Mouse (Mus musculus) cerebellum, adult 11-12 months (tissue): ENCODE results near the gene Hspa12b.

Source experiments
- DNase-seq: peaks from one replicate; pipeline ENCODE4 v3.0.0; 2022

Hspa12b gene

GRCm38 (mm10) chr2:131149254-131149578 is 22.1 kb downstream of the Hspa12b start:
- DNase-seq: no peak

- DNase-seq: no peak
These were observed 25.2 kb downstream of the Hspa12b start for GRCm38 (mm10) chr2:131152166-131152730.

- no peak for DNase-seq
These were observed 27.0 kb downstream of the Hspa12b start for GRCm38 (mm10) chr2:131154036-131154435.

DNA sequence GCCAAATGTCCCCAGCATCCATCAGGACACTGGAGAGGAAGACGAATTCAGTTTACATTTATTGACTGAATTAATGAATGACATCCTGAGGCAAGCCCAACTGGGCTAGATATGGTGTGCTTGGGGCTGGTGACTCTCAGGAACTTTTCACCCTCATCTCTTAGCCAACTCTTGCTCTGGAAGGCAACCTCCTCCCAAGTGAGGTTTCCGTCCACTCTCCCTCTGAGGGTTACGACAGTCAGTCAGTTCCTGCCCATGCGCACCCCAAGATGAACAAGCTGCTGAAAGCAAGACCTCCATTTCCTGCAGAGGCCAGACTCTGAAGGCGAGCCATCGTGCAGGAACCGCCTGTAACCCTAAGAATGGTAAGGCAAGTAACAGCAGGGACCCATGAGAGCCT is 29.9 kb downstream of the Hspa12b start:
- no peak for DNase-seq

GRCm38 (mm10) chr2:131159491-131159910 is 32.4 kb downstream of the Hspa12b start:
- DNase-seq: no peak

- peak; percentile 97 for DNase-seq
These were observed 33.0 kb downstream of the Hspa12b start, which contains the start of gene 1700037H04Rik for GRCm38 (mm10) chr2:131159938-131160581. Gene 1700037H04Rik, minus strand, starts transcription at chr2:131160081.

- DNase-seq: no peak
These were observed 33.6 kb downstream of the Hspa12b start for GRCm38 (mm10) chr2:131160671-131161111.

DNA sequence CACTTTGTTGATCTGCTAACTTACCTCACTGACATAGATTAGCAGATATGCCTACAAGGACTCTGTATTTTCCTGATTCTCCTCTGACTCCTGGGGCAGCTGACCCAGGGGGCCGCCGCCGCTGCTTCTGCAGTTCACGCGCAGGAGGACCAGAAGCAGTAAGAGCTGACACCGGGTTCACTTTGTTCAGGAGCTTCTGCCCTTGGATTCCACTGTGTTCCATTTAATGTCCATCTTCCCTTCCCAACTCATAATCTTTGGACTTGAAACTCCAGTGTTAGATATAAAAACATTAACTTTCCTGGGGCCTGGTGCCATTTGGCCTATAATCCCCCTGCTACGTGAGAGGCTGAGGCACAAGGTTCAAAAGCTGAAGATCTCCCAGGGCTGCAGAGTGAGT is 36.8 kb downstream of the Hspa12b start:
- no peak for DNase-seq

GRCm38 (mm10) chr2:131166172-131166571 is 39.1 kb downstream of the Hspa12b start:
- DNase-seq: no peak

- DNase-seq: no peak
These were observed 40.9 kb downstream of the Hspa12b start for GRCm38 (mm10) chr2:131167984-131168383.

- no peak for DNase-seq
These were observed 41.8 kb downstream of the Hspa12b start for GRCm38 (mm10) chr2:131168914-131169313.

DNA sequence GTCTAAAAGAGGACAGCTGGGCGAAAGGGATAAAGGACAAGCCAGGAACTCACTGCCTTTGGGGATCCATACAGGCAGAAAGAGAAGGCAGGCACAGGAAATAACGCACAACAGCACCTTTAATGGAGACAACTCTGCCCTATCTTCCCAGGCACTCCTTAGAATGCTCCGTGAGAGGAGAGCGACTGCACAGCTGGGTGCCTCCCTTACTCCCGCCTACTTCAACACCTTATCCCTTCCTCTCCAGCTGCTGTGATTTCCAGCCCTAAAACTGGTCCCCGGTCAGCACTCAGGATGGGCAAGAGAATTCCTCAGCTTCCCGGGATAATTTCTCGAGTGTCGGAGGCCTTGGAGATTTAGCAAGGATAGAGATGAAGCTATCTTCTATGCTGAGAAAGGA is 43.9 kb downstream of the Hspa12b start:
- DNase-seq: no peak

DNA sequence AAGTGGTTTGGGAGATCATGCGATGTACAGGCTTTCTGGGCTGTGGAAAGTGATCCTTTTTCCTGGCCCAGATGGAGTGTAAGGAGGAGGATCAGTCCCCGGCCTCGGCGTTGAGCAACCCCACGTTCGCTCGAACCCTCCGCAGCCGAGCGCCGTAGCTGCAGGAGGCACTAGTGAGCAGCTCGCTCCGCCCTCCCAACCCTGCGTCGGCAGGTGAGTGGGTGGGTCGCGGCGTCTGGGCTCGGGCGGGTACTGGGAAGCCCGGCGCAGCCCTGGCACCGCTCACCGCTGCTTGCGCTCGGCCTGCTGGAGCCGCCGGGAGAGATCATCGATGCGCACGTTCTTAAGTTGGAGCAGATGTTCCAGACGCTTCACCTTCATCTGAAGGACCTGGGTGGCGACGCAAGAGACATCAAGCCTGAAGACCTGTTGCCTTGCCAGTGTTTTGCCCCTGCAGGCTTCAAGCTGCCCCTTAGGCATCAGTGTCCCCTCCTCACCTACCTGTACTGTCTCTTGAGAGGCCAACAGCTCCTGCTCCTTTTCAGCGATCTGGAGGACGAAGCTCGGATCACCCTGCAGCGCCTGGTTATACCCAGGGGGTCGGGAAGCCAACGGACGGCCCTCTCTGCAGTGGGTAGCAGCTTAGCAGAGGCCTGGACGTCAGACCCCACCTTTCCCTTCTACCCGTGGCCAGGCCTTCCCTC is 44.5 kb downstream of the Hspa12b start:
- peak; percentile 60 for DNase-seq

- no peak for DNase-seq
These were observed 45.2 kb downstream of the Hspa12b start for GRCm38 (mm10) chr2:131172322-131172721.

GRCm38 (mm10) chr2:131174700-131175099 is 47.6 kb downstream of the Hspa12b start:
- DNase-seq: peak; percentile 71

GRCm38 (mm10) chr2:131175286-131175944 is 48.3 kb downstream of the Hspa12b start:
- no peak for DNase-seq

- no peak for DNase-seq
These were observed 48.8 kb downstream of the Hspa12b start for GRCm38 (mm10) chr2:131175945-131176309.

DNA sequence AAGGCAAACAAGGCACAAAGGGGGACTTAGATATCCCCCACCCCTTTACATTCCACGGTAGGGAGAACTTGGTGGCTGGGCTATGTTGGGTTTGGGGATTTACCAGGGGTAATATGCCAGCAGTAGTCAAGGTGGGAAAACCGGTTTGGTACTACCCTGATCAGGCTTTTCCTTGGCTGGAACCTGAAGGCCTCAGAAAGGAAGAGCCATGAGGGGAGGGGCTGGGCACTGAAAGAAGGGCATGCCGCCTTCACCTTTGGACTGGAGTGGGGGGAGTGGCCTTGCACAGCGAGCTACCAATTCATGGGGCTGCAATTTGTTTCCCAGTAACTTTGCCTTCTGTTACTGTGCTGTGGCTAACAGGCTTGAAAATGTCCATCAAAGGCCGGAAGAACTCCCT is 49.4 kb downstream of the Hspa12b start:
- peak; percentile 43 for DNase-seq

GRCm38 (mm10) chr2:131177932-131178331 is 50.9 kb downstream of the Hspa12b start:
- DNase-seq: peak; percentile 54

- DNase-seq: peak; percentile 69
These were observed 51.8 kb downstream of the Hspa12b start for GRCm38 (mm10) chr2:131178828-131179245.

DNA sequence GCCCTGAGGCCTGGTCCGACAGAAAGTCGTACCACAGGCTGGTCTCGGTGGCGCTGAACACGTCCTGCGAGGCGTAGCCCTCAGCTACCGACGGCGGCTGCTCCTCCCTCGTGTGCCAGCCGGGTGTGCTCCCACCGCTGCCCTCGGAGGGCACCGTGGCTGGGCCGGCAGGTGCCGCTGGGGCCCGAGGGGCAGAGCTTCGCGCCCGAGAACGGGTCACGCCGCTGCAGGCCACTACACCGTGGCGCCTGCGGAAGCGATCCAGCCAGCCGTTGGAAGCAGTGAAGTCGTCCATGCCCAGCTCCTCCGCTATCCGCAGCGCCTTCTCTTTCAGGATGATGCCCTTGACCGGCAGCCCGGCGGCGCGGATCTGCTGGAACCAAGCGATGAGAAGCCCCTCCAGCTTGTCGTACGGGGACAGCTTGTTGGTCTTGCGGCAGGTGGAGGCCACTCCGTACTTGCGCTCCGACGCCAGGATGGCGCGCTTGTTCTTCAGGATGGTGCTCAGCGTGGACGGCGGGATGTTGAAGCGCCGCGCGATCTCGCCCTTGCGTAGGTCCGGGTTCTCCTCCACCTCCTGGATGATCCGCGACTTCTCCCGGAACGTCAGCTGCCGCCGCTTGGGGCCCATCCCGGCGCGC is 52.3 kb downstream of the Hspa12b start:
- DNase-seq: peak; percentile 78

- peak; percentile 85 for DNase-seq
These were observed 53.0 kb downstream of the Hspa12b start, which contains the start of gene Cenpb for GRCm38 (mm10) chr2:131179990-131180587. Gene Cenpb, minus strand, starts transcription at chr2:131180067.

- no peak for DNase-seq
These were observed 59.3 kb downstream of the Hspa12b start for GRCm38 (mm10) chr2:131186343-131186742.
